Mouse (Mus musculus): ENCODE data around the gene Tlr5.

Gene Tlr5

GRCm38 (mm10) chr1:182991002-182991778 is 36.6 kb downstream of the Tlr5 start:
- DNase-seq, result peak; percentile 43
